Mouse (Mus musculus) forebrain, embryonic 16.5 days (tissue): ENCODE results near the gene Sned1. TPM values are rescaled to one million over a fixed set of nuclear protein-coding genes. Genes with fewer than 3 reads are reported as not detected.
A peak's percentile ranks its signal among the peaks of the same experiment; 100 is the strongest.

ENCODE experiments used
- ATAC-seq: fragments of 200-750 bp; cut with Nextera tagmentation; 2 replicates; pipeline ENCODE4 v1.8.0; 2017; ENCODE audit warnings: mild to moderate bottlenecking, moderate library complexity
- H3K27ac ChIP-seq: fragments of 300-500 bp; sonication (generic); 2 replicates; pipeline ENCODE4 v1.5.1; 2014; ENCODE audit warnings: low read length, control low read depth
- H3K27me3 ChIP-seq: fragments of 300-500 bp; sonication (generic); replicated peaks from 2 replicates; pipeline ENCODE4 v1.6.1; 2014; ENCODE audit warnings: low read length; ENCODE audit not compliant: control insufficient read depth, insufficient read depth
- H3K36me3 ChIP-seq: fragments of 300-500 bp; sonication (generic); 2 replicates; pipeline ENCODE4 v1.6.1; 2014; ENCODE audit not compliant: control insufficient read depth, insufficient read depth
- H3K4me1 ChIP-seq: fragments of 300-500 bp; sonication (generic); replicated peaks from 2 replicates; pipeline ENCODE4 v1.6.1; 2014; ENCODE audit warnings: low read length; ENCODE audit not compliant: control insufficient read depth, insufficient read depth
- H3K4me2 ChIP-seq: fragments of 300-500 bp; sonication (generic); 2 replicates; pipeline ENCODE4 v1.6.1; 2014; ENCODE audit warnings: mild to moderate bottlenecking, low read length, control low read depth
- H3K4me3 ChIP-seq: fragments of 300-500 bp; sonication (generic); replicated peaks from 2 replicates; pipeline ENCODE4 v1.5.1; 2014; ENCODE audit warnings: mild to moderate bottlenecking, low read length, control low read depth
- H3K9ac ChIP-seq: fragments of 300-500 bp; sonication (generic); replicated peaks from 2 replicates; pipeline ENCODE4 v1.6.1; 2014; ENCODE audit warnings: low read depth, low read length, control low read depth
- H3K9me3 ChIP-seq: fragments of 300-500 bp; sonication (generic); 2 replicates; pipeline ENCODE4 v1.6.1; 2016; ENCODE audit warnings: low read length; ENCODE audit not compliant: control insufficient read depth
- WGBS: fragments of 180-500 bp; shearing (Covaris S2); extraction: QIAGEN DNeasy Blood & Tissue Kit; methylation state at CpG from one replicate; pipeline ENCODE4 v1.1.7; 2014; 5-methylcytosine and 5-hydroxymethylcytosine counted together
- polyA plus RNA-seq: library from polyadenylated mRNA; unstranded; fragments of >200 nt; fragmentation: Nextera tagmentation; extraction: Ambion mirVana; gene quantifications from 2 replicates; pipeline ENCODE4 v1.2.1, GENCODE M21; 2015

Sned1 gene
- polyA plus RNA-seq, 1 experiment from 2014 or later, result 4.2 TPM

GRCm38 (mm10) chr1:93211549-93212220 is 24.0 kb upstream of the Sned1 start:
- H3K4me2 ChIP-seq, result no peak overlapping the region
- H3K9me3 ChIP-seq, result no peaks in the 10 kb centered on the region
- 53% methylated on average over 10 of the region's 10 CpGs for WGBS
- peaks cover 15% of the 10 kb centered on the region for H3K4me1 ChIP-seq
- no peaks in the 10 kb centered on the region for H3K36me3 ChIP-seq
- no peak overlapping the region for H3K27ac ChIP-seq
- no peak for ATAC-seq
- no peak overlapping the region for H3K4me3 ChIP-seq
- H3K27me3 ChIP-seq, result no peaks in the 10 kb centered on the region
- no peak overlapping the region for H3K9ac ChIP-seq

GRCm38 (mm10) chr1:93212441-93212840 is 23.2 kb upstream of the Sned1 start:
- no peaks in the 10 kb centered on the region for H3K36me3 ChIP-seq
- WGBS, result 87% methylated on average over 7 of the region's 7 CpGs
- peaks cover 15% of the 10 kb centered on the region for H3K4me1 ChIP-seq
- no peak overlapping the region for H3K27ac ChIP-seq
- H3K27me3 ChIP-seq, result no peaks in the 10 kb centered on the region
- no peak overlapping the region for H3K4me3 ChIP-seq
- no peak overlapping the region for H3K4me2 ChIP-seq
- H3K9ac ChIP-seq, result no peak overlapping the region
- no peaks in the 10 kb centered on the region for H3K9me3 ChIP-seq
- ATAC-seq, result no peak

- H3K4me3 ChIP-seq, result no peak overlapping the region
- H3K36me3 ChIP-seq, result no peaks in the 10 kb centered on the region
- no peak overlapping the region for H3K9ac ChIP-seq
- H3K9me3 ChIP-seq, result no peaks in the 10 kb centered on the region
- H3K27me3 ChIP-seq, result no peaks in the 10 kb centered on the region
- no peak overlapping the region for H3K4me2 ChIP-seq
- ATAC-seq, result no peak
- peaks cover 15% of the 10 kb centered on the region for H3K4me1 ChIP-seq
- H3K27ac ChIP-seq, result no peak overlapping the region
- 20% methylated on average over 5 of the region's 5 CpGs for WGBS
Measured at GRCm38 (mm10) chr1:93214612-93215011, 21.0 kb upstream of the Sned1 start.

DNA sequence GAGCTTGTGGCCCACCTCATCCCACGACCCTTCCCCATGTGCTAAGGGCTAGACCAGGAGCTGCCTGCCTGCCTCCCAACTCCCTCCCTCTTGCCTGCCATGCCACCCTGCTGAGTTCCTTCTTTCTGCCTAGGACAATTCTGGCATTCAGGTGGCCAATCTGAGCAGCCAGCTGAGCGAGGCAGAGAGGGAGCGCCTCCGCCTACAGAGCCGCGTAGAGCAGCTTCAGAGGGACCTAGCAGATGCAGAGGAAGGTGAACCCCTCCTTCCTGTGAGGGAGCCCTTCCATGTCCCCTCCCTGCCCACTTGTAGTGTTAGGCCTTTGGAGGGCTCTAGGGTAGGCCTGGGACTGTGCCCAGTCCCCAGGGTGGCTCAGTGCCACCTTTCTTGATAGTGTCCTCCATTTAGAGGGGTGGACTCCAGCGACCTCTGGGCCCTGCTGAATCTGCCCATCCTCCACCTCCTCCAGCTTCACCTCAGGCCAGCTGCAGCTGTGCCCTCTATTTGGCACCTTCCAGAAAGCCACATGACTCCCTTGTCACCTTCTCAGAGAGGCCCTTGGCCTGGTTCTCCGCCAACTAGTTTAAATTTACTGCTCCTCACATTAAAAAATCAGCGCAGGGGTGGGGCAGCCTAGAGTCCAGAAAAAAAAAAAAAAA is 18.7 kb upstream of the Sned1 start:
- Histone ChIP-seq H3K9ac (no peak overlapping the region; the same call in 1 of the 2 replicates), H3K4me3 (no peak overlapping the region), H3K36me3 (no peaks in the 10 kb centered on the region), H3K9me3 (no peaks in the 10 kb centered on the region), H3K4me1 (no peaks in the 10 kb centered on the region), H3K27me3 (no peaks in the 10 kb centered on the region), H3K27ac (no peak overlapping the region), H3K4me2 (no peak overlapping the region)
- 66% methylated on average over 9 of the region's 9 CpGs for WGBS
- ATAC-seq, result peak; percentile 36; the same call in 1 of the 2 replicates

- ATAC-seq, result no peak
- no peak overlapping the region for H3K4me2 ChIP-seq
- H3K36me3 ChIP-seq, result no peaks in the 10 kb centered on the region
- H3K9ac ChIP-seq, result no peak overlapping the region
- no peaks in the 10 kb centered on the region for H3K27me3 ChIP-seq
- H3K9me3 ChIP-seq, result no peaks in the 10 kb centered on the region
- WGBS, result 49% methylated on average over 7 of the region's 7 CpGs
- H3K27ac ChIP-seq, result no peak overlapping the region
- no peaks in the 10 kb centered on the region for H3K4me1 ChIP-seq
- no peak overlapping the region for H3K4me3 ChIP-seq
Measured at GRCm38 (mm10) chr1:93217530-93217929, 18.1 kb upstream of the Sned1 start.

DNA sequence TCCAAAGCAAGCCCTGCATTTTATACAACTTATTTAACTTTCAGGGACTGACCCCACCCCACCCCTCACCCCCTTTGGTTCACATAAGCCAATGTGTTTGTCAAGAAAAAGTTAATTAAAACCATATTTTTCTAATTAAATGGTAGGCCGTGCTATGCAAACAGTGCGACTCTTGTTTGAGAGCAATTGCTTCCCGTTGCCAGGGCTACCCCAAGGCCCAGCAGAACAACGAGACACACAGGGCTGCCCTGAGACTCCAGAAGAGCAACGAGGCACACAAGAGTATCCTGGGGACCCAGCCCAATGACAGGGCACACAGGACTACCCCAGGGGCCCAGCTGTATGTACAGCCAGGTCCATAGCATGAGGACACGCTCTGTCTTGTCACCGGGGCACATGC is 14.9 kb upstream of the Sned1 start:
- Histone ChIP-seq H3K4me1 (no peaks in the 10 kb centered on the region), H3K27ac (no peak overlapping the region), H3K4me2 (no peak overlapping the region), H3K9ac (no peak overlapping the region), H3K9me3 (no peaks in the 10 kb centered on the region), H3K36me3 (no peaks in the 10 kb centered on the region), H3K27me3 (no peaks in the 10 kb centered on the region; the same call in 1 of the 2 replicates), H3K4me3 (no peak overlapping the region)
- 56% methylated on average over 7 of the region's 7 CpGs for WGBS
- ATAC-seq, result peak; percentile 28; the same call in 1 of the 2 replicates

DNA sequence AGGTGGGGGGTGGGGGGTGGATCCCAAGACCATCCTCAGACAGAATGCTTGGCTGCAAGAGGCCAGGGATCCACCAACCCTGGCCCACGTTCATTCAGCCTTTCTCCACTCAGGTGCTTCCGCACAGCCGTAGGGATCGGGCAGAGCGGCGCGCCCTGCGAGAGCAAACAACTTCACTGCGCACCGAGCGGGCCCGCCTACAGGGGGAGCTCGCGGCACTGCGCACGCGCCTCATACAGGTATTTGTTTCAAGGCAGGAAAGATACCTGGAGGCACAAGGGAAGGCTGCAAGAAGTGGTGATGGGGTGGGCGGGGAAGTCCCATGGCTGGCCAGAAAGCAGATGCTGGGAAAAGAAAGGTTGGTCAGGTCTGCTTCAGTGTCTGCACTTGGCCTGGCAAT is 11.7 kb upstream of the Sned1 start:
- no peak overlapping the region for H3K4me3 ChIP-seq
- no peak overlapping the region for H3K9ac ChIP-seq
- no peaks in the 10 kb centered on the region for H3K9me3 ChIP-seq
- no peaks in the 10 kb centered on the region for H3K36me3 ChIP-seq
- no peaks in the 10 kb centered on the region; the same call in 1 of the 2 replicates for H3K27me3 ChIP-seq
- no peak overlapping the region for H3K27ac ChIP-seq
- no peak for ATAC-seq
- no peak overlapping the region for H3K4me2 ChIP-seq
- H3K4me1 ChIP-seq, result peaks cover 5% of the 10 kb centered on the region; the same call in 1 of the 2 replicates
- WGBS, result 10% methylated on average over 18 of the region's 18 CpGs

GRCm38 (mm10) chr1:93225226-93225625 is 10.4 kb upstream of the Sned1 start:
- no peaks in the 10 kb centered on the region for H3K9me3 ChIP-seq
- no peak overlapping the region for H3K4me3 ChIP-seq
- no peak overlapping the region for H3K9ac ChIP-seq
- ATAC-seq, result no peak
- H3K27me3 ChIP-seq, result no peaks in the 10 kb centered on the region; the same call in 1 of the 2 replicates
- no peak overlapping the region for H3K27ac ChIP-seq
- H3K4me2 ChIP-seq, result no peak overlapping the region
- WGBS, result 39% methylated on average over 4 of the region's 4 CpGs
- H3K4me1 ChIP-seq, result peaks cover 5% of the 10 kb centered on the region; the same call in 1 of the 2 replicates
- no peaks in the 10 kb centered on the region for H3K36me3 ChIP-seq

DNA sequence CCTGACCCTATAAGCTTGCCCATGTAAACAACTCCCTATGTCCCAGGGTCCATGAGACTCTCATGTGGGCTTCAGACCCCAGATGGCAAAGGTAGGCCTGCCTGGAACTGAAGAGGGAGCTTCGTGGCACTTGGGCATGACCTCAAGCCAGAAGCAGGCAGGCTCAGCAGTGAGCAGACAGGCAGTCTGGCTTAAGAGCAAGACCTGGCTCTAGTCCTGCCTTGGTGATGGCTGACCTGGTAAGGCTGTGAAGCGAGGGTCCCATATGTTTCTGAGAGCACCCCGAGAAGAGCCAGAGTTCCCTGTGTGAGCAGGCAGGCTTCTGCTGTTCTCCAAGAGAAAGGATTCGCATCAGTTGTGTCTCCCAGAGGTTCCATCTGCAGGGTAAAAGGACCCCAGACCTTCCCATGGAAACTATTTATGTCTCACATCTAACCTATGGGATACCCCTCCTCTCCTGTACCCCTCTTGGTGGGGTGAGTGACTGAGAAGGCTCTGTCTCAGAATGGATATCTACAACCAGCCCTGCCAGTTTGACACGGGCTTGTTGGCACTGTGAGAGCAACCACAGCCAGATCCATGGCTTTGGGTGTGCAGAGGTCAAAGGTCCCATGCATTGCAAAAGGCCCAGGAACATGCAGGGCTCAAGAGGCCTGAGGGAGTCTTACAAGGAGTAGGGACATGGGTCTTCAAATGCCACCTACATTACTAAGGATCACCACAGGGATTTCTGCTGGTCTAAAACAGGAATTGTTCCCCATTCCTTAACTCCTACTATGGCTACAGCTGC is 9.7 kb upstream of the Sned1 start:
- WGBS, result 85% methylated on average over 5 of the region's 5 CpGs
- Histone ChIP-seq H3K9ac (no peak overlapping the region), H3K4me3 (no peak overlapping the region), H3K9me3 (no peaks in the 10 kb centered on the region), H3K27ac (no peak overlapping the region), H3K27me3 (no peaks in the 10 kb centered on the region; the same call in 1 of the 2 replicates), H3K4me2 (no peak overlapping the region), H3K4me1 (peaks cover 5% of the 10 kb centered on the region; the same call in 1 of the 2 replicates), H3K36me3 (no peaks in the 10 kb centered on the region)
- no peak for ATAC-seq
